In genomic region chr7:49847939-49848338, GRCm38 (mm10) we compare ENCODE assay signal across 14 mouse cellular contexts.
"Had no signal": no experiment of that assay in that cellular context is flagged by ENCODE, and none has a peak within 500 bp of the region (broad histone marks: within the 10 kb centered on the region; RNA-seq: fewer than 3 reads in every experiment).

No protein-coding gene starts in this region.

- H3K27ac ChIP-seq: lung, embryonic 15.5 days; midbrain, embryonic 10.5 days; midbrain, embryonic 12.5 days; neural tube, embryonic 12.5 days; stomach, embryonic 15.5 days; stomach, postnatal 0 days had no signal

- H3K27me3 ChIP-seq: lung, embryonic 15.5 days; neural tube, embryonic 12.5 days; stomach, embryonic 15.5 days had no signal

- ATAC-seq: midbrain, embryonic 16.5 days had no signal

- H3K4me3 ChIP-seq: lung, embryonic 15.5 days; midbrain, embryonic 10.5 days; midbrain, embryonic 12.5 days; neural tube, embryonic 12.5 days; stomach, embryonic 15.5 days had no signal

- DNase-seq: lung, adult 2 months; lung, postnatal 10 days; lung, postnatal 4 days; right cerebral cortex, postnatal 14 days; thymus, adult 2 months; thymus, postnatal 25 days; thymus, postnatal 4 days had no signal

- H3K9ac ChIP-seq: lung, embryonic 15.5 days; midbrain, embryonic 12.5 days; neural tube, embryonic 12.5 days; stomach, embryonic 15.5 days had no signal

- H3K4me1 ChIP-seq: lung, embryonic 15.5 days had no signal

- H3K36me3 ChIP-seq: neural tube, embryonic 12.5 days had no signal

- H3K4me2 ChIP-seq: lung, embryonic 15.5 days; midbrain, embryonic 12.5 days; neural tube, embryonic 12.5 days; stomach, embryonic 15.5 days had no signal

- H3K9me3 ChIP-seq: lung, embryonic 15.5 days; midbrain, embryonic 10.5 days; midbrain, embryonic 12.5 days; neural tube, embryonic 12.5 days; stomach, embryonic 15.5 days had no signal
